Mouse (Mus musculus): ENCODE data around the gene Slc7a10. TPM values are rescaled to one million over a fixed set of nuclear protein-coding genes. Genes with fewer than 3 reads are reported as not detected.

The Slc7a10 gene
- total and polyA plus RNA-seq, 3 experiments: not detected

GRCm38 (mm10) chr7:35154449-35154848 lies 31.7 kb upstream of the Slc7a10 start:
- peak; percentile 36 for DNase-seq (ENCODE audit: low read depth, low spot score)
- Histone ChIP-seq H3K27ac (ENCODE audit: control insufficient read depth, low read depth, low read length) (no peak overlapping the region; the same call in 1 of the 2 replicates), H3K9ac (ENCODE audit: control insufficient read depth, low read depth, low read length, poor library complexity, severe bottlenecking) (no peak overlapping the region), H3K27me3 (ENCODE audit: control insufficient read depth in 1 of 2, insufficient read depth in 2 of 2, low read length in 2 of 2) (no peaks in the 10 kb centered on the region), H3K79me2 (ENCODE audit: control insufficient read depth, insufficient read depth, low read length, poor library complexity) (no peaks in the 10 kb centered on the region), H3K9me3 (replicated peaks; ENCODE audit: insufficient read depth, low read length) (no peaks in the 10 kb centered on the region), H3K36me3 (ENCODE audit: control insufficient read depth in 1 of 2, insufficient read depth in 2 of 2, low read length in 2 of 2) (peaks cover 0 to 20% of the 10 kb centered on the region in 2 experiments; a peak in 2 of 4 replicates), H3K4me3 (ENCODE audit: control insufficient read depth in 1 of 2, insufficient read depth in 1 of 2, low read depth in 2 of 2, low read length in 2 of 2) (no peak overlapping the region), H3K4me1 (ENCODE audit: control insufficient read depth in 1 of 2, insufficient read depth in 2 of 2, low read length in 2 of 2) (peaks cover 13 to 51% of the 10 kb centered on the region in 2 experiments)
- peak; percentile 92 for TF ChIP-seq TCF12 (IDR thresholded peaks at IDR 0.05; ENCODE audit: low read depth, low read length)
- TF ChIP-seq ETS1 (IDR thresholded peaks at IDR 0.05; ENCODE audit: low read depth, low read length): peak; percentile 72
- no peak for TF ChIP-seq ZMIZ1 (IDR thresholded peaks at IDR 0.05; ENCODE audit: low read depth, low read length)
- no peak for TF ChIP-seq POLR2A (IDR thresholded peaks at IDR 0.05; ENCODE audit: control insufficient read depth in 1 of 2, insufficient read depth in 1 of 2, low read depth in 1 of 2, low read length in 2 of 2, poor library complexity in 1 of 2)
- no peak for TF ChIP-seq NELFE (IDR thresholded peaks at IDR 0.05; ENCODE audit: low read depth, low read length)
- TF ChIP-seq CTCF (IDR thresholded peaks at IDR 0.05 in 2 of 3, conservative IDR thresholded peaks at IDR 0.05 in 1 of 3; ENCODE audit: control insufficient read depth in 1 of 3, insufficient read depth in 1 of 3, low read depth in 2 of 3, low read length in 3 of 3, poor library complexity in 1 of 3, severe bottlenecking in 1 of 3): no peak
- no peak for TF ChIP-seq USF1 (IDR thresholded peaks at IDR 0.05; ENCODE audit: low read depth, low read length)
- no peak for TF ChIP-seq MYB (IDR thresholded peaks at IDR 0.05; ENCODE audit: low read depth, low read length)
- TF ChIP-seq NRF1 (IDR thresholded peaks at IDR 0.05; ENCODE audit: insufficient read depth, low read depth, low read length, poor library complexity, severe bottlenecking): no peak
- no peak for TF ChIP-seq RAD21 (IDR thresholded peaks at IDR 0.05; ENCODE audit: low read depth, low read length)
- no peak for TF ChIP-seq ZNF384 (IDR thresholded peaks at IDR 0.05; ENCODE audit: low read depth, low read length)
- no peak for TF ChIP-seq POLR2AphosphoS2 (IDR thresholded peaks at IDR 0.05; ENCODE audit: low read length)
- no peak for TF ChIP-seq E2F4 (IDR thresholded peaks at IDR 0.05; ENCODE audit: borderline replicate concordance, low read depth, low read length)
- no peak for TF ChIP-seq MAX (IDR thresholded peaks at IDR 0.05; ENCODE audit: low read length)
- TF ChIP-seq MEF2A (IDR thresholded peaks at IDR 0.05; ENCODE audit: extremely low read depth, insufficient replicate concordance, low read depth, low read length, poor library complexity, severe bottlenecking): no peak
- TF ChIP-seq POLR2AphosphoS5 (IDR thresholded peaks at IDR 0.05; ENCODE audit: borderline replicate concordance, low read depth, low read length): no peak
- TF ChIP-seq UBTF (IDR thresholded peaks at IDR 0.05; ENCODE audit: borderline replicate concordance, insufficient read depth, low read depth, low read length): no peak
- TF ChIP-seq KAT2A (conservative IDR thresholded peaks at IDR 0.05; ENCODE audit: low read depth, low read length): no peak
- TF ChIP-seq MAZ (IDR thresholded peaks at IDR 0.05; ENCODE audit: low read depth, low read length): peak; percentile 60; the same call in 1 of the 2 replicates
- TF ChIP-seq ZKSCAN1 (IDR thresholded peaks at IDR 0.05; ENCODE audit: low read depth, low read length): no peak
- TF ChIP-seq CHD2 (IDR thresholded peaks at IDR 0.05; ENCODE audit: low read length): no peak; the same call in 1 of the 2 replicates
- no peak for TF ChIP-seq GABPA (IDR thresholded peaks at IDR 0.05; ENCODE audit: low read depth, low read length)
- no peak for TF ChIP-seq ZC3H11A (IDR thresholded peaks at IDR 0.05; ENCODE audit: low read depth, low read length)
- no peak; the same call in 1 of the 2 replicates for TF ChIP-seq SIN3A (IDR thresholded peaks at IDR 0.05; ENCODE audit: low read length)
- 0 out of 2 replicates have a peak, but pooled peaks have one; percentile 18 for TF ChIP-seq MAFK (IDR thresholded peaks at IDR 0.05; ENCODE audit: borderline replicate concordance, low read depth, low read length)
- peak; percentile 80 for TF ChIP-seq RCOR1 (IDR thresholded peaks at IDR 0.05; ENCODE audit: low read depth, low read length)
- TF ChIP-seq ELF1 (IDR thresholded peaks at IDR 0.05; ENCODE audit: low read depth, low read length): 0 out of 2 replicates have a peak, but pooled peaks have one; percentile 21
- TF ChIP-seq MYC (IDR thresholded peaks at IDR 0.05; ENCODE audit: low read depth, low read length): no peak
- no peak for TF ChIP-seq TBP (IDR thresholded peaks at IDR 0.05; ENCODE audit: low read depth, low read length)
- peak; percentile 59 for TF ChIP-seq TAL1 (IDR thresholded peaks at IDR 0.05; ENCODE audit: low read length)
- no peak for TF ChIP-seq SMC3 (IDR thresholded peaks at IDR 0.05; ENCODE audit: low read depth, low read length)
- peak; percentile 79 to 91 for TF ChIP-seq EP300 (IDR thresholded peaks at IDR 0.05; ENCODE audit: low read depth in 1 of 2, low read length in 2 of 2)
- TF ChIP-seq USF2 (IDR thresholded peaks at IDR 0.05; ENCODE audit: borderline replicate concordance in 1 of 2, insufficient read depth in 1 of 2, low read depth in 1 of 2, low read length in 2 of 2): no peak
- no peak; the same call in 1 of the 2 replicates for TF ChIP-seq MXI1 (IDR thresholded peaks at IDR 0.05; ENCODE audit: low read depth, low read length)
- TF ChIP-seq BHLHE40 (IDR thresholded peaks at IDR 0.05; ENCODE audit: borderline replicate concordance, low read depth, low read length): 0 out of 2 replicates have a peak, but pooled peaks have one; percentile 24
- TF ChIP-seq HCFC1 (IDR thresholded peaks at IDR 0.05; ENCODE audit: low read depth, low read length): no peak
- no peak for TF ChIP-seq CHD1 (IDR thresholded peaks at IDR 0.05; ENCODE audit: low read depth, low read length)
- TF ChIP-seq GATA1 (IDR thresholded peaks at IDR 0.05; ENCODE audit: low read depth, low read length): peak; percentile 81

Measured in MEL (cell line).